Mouse (Mus musculus): ENCODE results near the gene Pkp1. TPM values are rescaled to one million over a fixed set of nuclear protein-coding genes. Genes with fewer than 3 reads are reported as not detected.
A peak's percentile ranks its signal among the peaks of the same experiment; 100 is the strongest.

Pkp1 gene
- total RNA-seq, 2 experiments from 2014 or later = not detected

DNA sequence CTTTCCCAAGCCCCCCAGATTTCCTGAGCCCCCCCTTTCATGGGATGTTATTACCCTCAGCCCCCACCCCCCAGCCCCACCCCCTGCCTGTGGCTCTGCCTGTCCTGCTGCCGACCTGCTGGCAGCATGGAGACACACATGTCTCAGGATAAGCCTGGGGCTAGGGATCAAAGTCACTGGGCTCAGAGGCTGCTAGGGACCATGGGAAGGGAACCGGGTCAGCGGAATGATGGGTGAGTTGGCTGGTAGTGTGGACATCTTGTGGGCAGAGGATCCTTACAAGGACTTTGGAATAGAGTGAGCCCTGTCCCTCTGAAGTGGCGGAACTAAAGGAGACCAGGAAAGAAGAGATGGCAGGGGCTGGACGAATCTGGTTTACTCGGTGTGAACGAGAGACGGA is 84.0 kb downstream of the Pkp1 start:
- DNase-seq (ENCODE audit: low spot score in 2 of 2) = no peak

- DNase-seq (ENCODE audit: low spot score in 2 of 2) = no peak
Measured at GRCm38 (mm10) chr1:135834206-135834859, 84.7 kb downstream of the Pkp1 start.

- DNase-seq (ENCODE audit: low spot score in 2 of 2) = peak in 1 of 2 experiments; percentile 42
Measured at GRCm38 (mm10) chr1:135828918-135829317, 90.1 kb downstream of the Pkp1 start.

GRCm38 (mm10) chr1:135821780-135822179 is 97.2 kb downstream of the Pkp1 start:
- no peak for DNase-seq (ENCODE audit: low spot score in 2 of 2)

Other genes starting within 250 kb of the Pkp1 start
- 100 to 1,000 TPM; 272 to 277 TPM for gene Csrp1, start 199.1 kb downstream of the Pkp1 start, total RNA-seq (2021)
- gene Phlda3, start 153.1 kb downstream of the Pkp1 start, total RNA-seq (2021) = 10 to 100 TPM; 13.2 to 13.9 TPM
- 1 to 10 TPM; 1.2 to 1.5 TPM for gene Tnni1, start 139.8 kb downstream of the Pkp1 start, total RNA-seq (2021)
- 1 to 10 TPM; 1.0 to 1.3 TPM for gene Lad1, start 100.6 kb downstream of the Pkp1 start, total RNA-seq (2021)
- 1 to 10 TPM; 1.7 to 2.0 TPM for gene Tnnt2, start 82.9 kb downstream of the Pkp1 start, total RNA-seq (2021)
- under 1 TPM; 0.23 to 0.59 TPM for gene Igfn1, start 87.1 kb upstream of the Pkp1 start, total RNA-seq (2021)
- gene Tmem9, start 88.9 kb upstream of the Pkp1 start, total RNA-seq (2021) = 10 to 100 TPM; 64.0 to 64.2 TPM
- gene Ascl5, start 131.6 kb upstream of the Pkp1 start, total RNA-seq (2021) = not detected
- 1 to 10 TPM in 1 of 2 experiments, under 1 TPM in 1; 0.91 to 1.1 TPM for gene Cacna1s, start 133.5 kb upstream of the Pkp1 start, total RNA-seq (2021)
- 10 to 100 TPM; 31.7 to 31.9 TPM for gene Kif21b, start 212.2 kb upstream of the Pkp1 start, total RNA-seq (2021)

All from layer of hippocampus, adult 18-20 months (tissue).